Mouse (Mus musculus) lung, embryonic 16.5 days (tissue): ENCODE data around the gene Lmo4. TPM values are rescaled to one million over a fixed set of nuclear protein-coding genes. Genes with fewer than 3 reads are reported as not detected.

Source experiments
- ATAC-seq: fragments of 200-750 bp; cut with Nextera tagmentation; 2 replicates; pipeline ENCODE4 v1.8.0; 2017; ENCODE audit warnings: low read depth, mild to moderate bottlenecking, moderate library complexity
- H3K27ac ChIP-seq: fragments of 300-500 bp; sonication (generic); 2 replicates; pipeline ENCODE4 v1.5.1; 2014; ENCODE audit warnings: mild to moderate bottlenecking, control low read depth, low read length
- H3K27me3 ChIP-seq: fragments of 300-500 bp; sonication (generic); 2 replicates; pipeline ENCODE4 v1.6.1; 2014; ENCODE audit warnings: low read depth, low read length, mixed read lengths; ENCODE audit not compliant: control insufficient read depth, insufficient read depth
- H3K36me3 ChIP-seq: fragments of 300-500 bp; sonication (generic); 2 replicates; pipeline ENCODE4 v1.6.1; 2014; ENCODE audit warnings: low read length; ENCODE audit not compliant: control insufficient read depth, insufficient read depth
- H3K4me1 ChIP-seq: fragments of 300-500 bp; sonication (generic); replicated peaks from 2 replicates; pipeline ENCODE4 v1.6.1; 2014; ENCODE audit warnings: low read length, mixed read lengths; ENCODE audit not compliant: control insufficient read depth, insufficient read depth
- H3K4me2 ChIP-seq: fragments of 300-500 bp; sonication (generic); 2 replicates; pipeline ENCODE4 v1.6.1; 2014; ENCODE audit warnings: low read depth, low read length, control low read depth
- H3K4me3 ChIP-seq: fragments of 300-500 bp; sonication (generic); 2 replicates; pipeline ENCODE4 v1.5.1; 2014; ENCODE audit warnings: mild to moderate bottlenecking, low read length, control low read depth
- H3K9ac ChIP-seq: fragments of 300-500 bp; sonication (generic); 2 replicates; pipeline ENCODE4 v1.6.1; 2014; ENCODE audit warnings: low read length, control low read depth
- H3K9me3 ChIP-seq: fragments of 300-500 bp; sonication (generic); 2 replicates; pipeline ENCODE4 v1.6.1; 2016; ENCODE audit warnings: low read length; ENCODE audit not compliant: control insufficient read depth
- WGBS: fragments of 180-500 bp; shearing (Covaris S2); extraction: QIAGEN DNeasy Blood & Tissue Kit; methylation state at CpG from one replicate; pipeline ENCODE4 v1.1.7; 2014; 5-methylcytosine and 5-hydroxymethylcytosine counted together
- polyA plus RNA-seq: library from polyadenylated mRNA; unstranded; fragments of >200 nt; fragmentation: Nextera tagmentation; extraction: Ambion mirVana; gene quantifications from 2 replicates; pipeline ENCODE4 v1.2.1, GENCODE M21; 2015

The Lmo4 gene
- polyA plus RNA-seq, 1 experiment from 2014 or later, result 73.3 TPM

DNA sequence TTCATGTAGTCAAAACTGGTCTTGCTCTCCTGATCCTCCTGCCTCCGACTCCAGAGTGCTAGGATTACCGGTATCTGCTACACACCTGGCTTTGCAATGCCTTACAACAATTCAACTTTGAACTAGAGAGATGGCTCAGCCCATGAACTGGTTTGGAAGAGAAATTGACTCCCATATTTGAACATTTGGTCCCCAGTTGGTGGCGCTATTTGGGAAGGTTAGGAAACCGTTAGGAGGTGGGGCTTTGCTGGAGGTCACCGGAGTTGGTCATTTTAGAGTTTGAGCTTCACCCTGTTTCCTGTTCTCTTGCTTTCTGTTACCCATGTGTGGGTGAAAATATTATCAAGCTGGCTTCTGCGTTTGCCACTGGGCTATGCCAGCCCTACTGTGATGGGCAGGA lies 22.8 kb downstream of the Lmo4 start:
- Histone ChIP-seq H3K4me3 (no peak overlapping the region), H3K27ac (no peak overlapping the region), H3K9me3 (no peaks in the 10 kb centered on the region), H3K9ac (no peak overlapping the region), H3K36me3 (0 out of 2 replicates have a peak, but pooled peaks cover under 1% of the 10 kb centered on the region), H3K4me2 (no peak overlapping the region), H3K4me1 (no peaks in the 10 kb centered on the region), H3K27me3 (no peaks in the 10 kb centered on the region)
- 70% methylated on average over 6 of the region's 6 CpGs for WGBS
- no peak for ATAC-seq

DNA sequence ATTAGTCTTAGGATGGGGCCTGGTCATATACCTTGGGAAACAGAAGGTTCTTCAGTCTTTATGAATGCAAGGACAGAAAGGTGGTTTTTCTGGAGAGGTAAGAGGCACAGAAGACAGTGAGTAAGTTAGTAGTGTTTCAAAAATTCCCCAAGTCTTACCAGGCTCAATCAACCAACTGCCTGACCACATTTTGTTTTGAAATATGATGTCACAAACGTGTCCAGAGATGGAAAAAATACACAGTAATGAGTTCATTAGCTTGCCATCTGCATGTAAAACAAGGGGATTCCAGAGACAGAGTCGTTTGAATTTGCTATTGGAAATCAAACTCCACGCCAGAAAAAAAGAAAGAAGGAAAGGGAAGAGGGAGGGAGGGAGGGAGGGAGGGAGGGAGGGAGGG lies 26.1 kb downstream of the Lmo4 start:
- Histone ChIP-seq H3K27ac (no peak overlapping the region), H3K4me2 (no peak overlapping the region), H3K4me1 (no peaks in the 10 kb centered on the region), H3K27me3 (no peaks in the 10 kb centered on the region), H3K36me3 (no peaks in the 10 kb centered on the region), H3K4me3 (no peak overlapping the region), H3K9me3 (no peaks in the 10 kb centered on the region), H3K9ac (no peak overlapping the region)
- WGBS, result 51% methylated on average over 2 of the region's 3 CpGs
- no peak for ATAC-seq

DNA sequence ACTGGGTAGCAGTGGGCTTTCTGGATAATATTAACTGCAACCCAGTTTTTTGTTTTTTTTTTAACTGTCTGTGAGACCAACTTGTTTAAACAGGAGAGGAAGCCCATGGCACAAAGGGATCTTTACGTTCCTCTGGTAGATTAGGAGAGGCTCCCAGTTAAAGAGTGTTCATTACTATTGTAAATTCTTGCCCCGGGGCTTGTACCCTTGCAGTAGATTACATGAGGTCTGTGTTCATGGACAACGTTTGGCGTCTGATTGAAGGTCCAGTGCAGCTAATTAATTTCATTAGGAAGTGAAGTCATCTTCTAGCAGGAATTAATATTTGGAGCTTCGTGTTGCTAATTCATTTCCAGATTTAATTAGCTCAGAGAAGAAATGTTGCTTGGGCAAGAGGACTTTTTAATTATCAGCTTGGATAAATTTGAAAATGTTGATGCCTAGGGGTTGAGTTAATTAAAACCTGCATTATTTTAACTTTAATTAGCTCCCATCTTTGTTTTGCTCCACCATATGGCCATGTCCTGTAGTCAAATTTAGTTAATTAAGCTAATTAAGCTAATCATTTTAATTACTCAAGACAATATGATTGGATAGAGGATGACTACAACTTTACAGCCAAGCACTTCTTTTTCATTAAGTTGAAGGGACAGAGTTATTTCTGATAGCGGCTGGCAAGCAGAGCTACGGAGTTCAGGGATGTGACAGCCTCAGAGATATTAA lies 31.0 kb downstream of the Lmo4 start:
- Histone ChIP-seq H3K9me3 (no peaks in the 10 kb centered on the region), H3K9ac (no peak overlapping the region), H3K36me3 (no peaks in the 10 kb centered on the region), H3K4me2 (no peak overlapping the region), H3K4me1 (no peaks in the 10 kb centered on the region), H3K27ac (no peak overlapping the region), H3K27me3 (no peaks in the 10 kb centered on the region), H3K4me3 (no peak overlapping the region)
- ATAC-seq, result no peak
- WGBS, result 70% methylated on average over 7 of the region's 7 CpGs

DNA sequence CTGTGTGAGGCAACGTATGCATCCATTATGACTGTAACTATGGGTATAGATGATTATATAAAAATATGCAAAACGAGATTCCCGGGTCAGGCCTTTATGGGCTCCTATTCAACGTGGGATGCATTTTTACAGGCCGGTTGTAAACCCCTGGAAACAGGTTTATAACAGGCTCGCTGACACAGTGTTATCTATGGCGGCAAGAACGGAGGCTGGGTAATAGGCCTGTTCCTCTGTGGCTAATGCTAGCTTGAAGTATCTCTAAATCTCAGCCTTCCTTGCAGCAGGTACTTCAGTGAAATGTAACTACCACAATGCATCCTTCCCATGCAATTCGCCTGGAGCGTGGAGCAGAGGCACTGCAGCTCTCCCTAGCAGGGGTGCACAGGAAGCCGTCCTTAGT lies 31.9 kb downstream of the Lmo4 start:
- Histone ChIP-seq H3K4me2 (no peak overlapping the region), H3K4me3 (no peak overlapping the region), H3K27me3 (no peaks in the 10 kb centered on the region), H3K9ac (no peak overlapping the region), H3K4me1 (no peaks in the 10 kb centered on the region), H3K9me3 (no peaks in the 10 kb centered on the region), H3K27ac (no peak overlapping the region), H3K36me3 (no peaks in the 10 kb centered on the region)
- 90% methylated on average over 11 of the region's 11 CpGs for WGBS
- no peak for ATAC-seq

DNA sequence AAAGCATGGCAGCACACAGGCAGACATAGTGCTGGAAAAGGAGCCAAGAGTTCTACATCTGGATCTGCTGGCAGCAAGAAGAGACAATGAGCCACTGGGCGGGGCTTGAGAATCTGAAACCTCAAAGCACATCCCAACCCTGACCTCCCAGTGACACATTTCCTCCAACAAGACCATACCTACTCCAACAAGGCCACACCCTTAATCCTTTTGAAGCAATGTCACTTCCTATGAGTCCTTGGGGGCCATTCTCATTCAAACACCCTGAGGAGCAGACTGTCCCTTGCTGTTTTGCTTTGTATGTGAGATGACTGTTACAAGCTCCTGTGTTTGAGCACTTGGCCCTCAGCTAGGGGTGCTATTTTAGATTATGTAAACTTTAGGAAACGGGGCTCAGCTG lies 33.3 kb downstream of the Lmo4 start:
- 67% methylated on average over 2 of the region's 2 CpGs for WGBS
- no peaks in the 10 kb centered on the region for H3K36me3 ChIP-seq
- no peak overlapping the region for H3K27ac ChIP-seq
- no peak for ATAC-seq
- H3K9ac ChIP-seq, result no peak overlapping the region
- no peaks in the 10 kb centered on the region for H3K27me3 ChIP-seq
- H3K4me1 ChIP-seq, result no peaks in the 10 kb centered on the region
- H3K4me2 ChIP-seq, result no peak overlapping the region
- H3K9me3 ChIP-seq, result no peaks in the 10 kb centered on the region
- H3K4me3 ChIP-seq, result no peak overlapping the region

DNA sequence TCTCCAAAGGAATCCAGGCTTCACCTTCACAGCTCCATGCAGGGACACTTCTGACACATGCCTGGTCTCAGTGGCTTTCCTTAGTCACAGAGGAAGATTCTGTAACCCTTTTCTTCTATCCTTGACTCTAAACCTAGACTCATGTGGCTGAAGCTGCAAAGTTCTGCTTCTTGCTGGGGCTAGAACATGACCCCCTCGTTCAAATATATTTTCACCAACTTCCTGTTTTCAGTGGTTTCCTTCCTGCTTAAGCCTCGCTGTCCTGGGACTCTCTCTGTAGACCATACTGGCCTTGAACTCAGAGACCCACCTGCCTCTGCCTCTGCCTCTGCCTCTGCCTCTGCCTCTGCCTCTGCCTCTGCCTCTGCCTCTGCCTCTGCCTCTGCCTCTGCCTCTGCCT lies 34.5 kb downstream of the Lmo4 start:
- no peaks in the 10 kb centered on the region for H3K9me3 ChIP-seq
- H3K27me3 ChIP-seq, result no peaks in the 10 kb centered on the region
- 74% methylated on average over 2 of the region's 2 CpGs for WGBS
- no peak overlapping the region for H3K4me2 ChIP-seq
- H3K4me3 ChIP-seq, result no peak overlapping the region
- H3K4me1 ChIP-seq, result no peaks in the 10 kb centered on the region
- no peak overlapping the region for H3K9ac ChIP-seq
- no peak for ATAC-seq
- no peaks in the 10 kb centered on the region for H3K36me3 ChIP-seq
- no peak overlapping the region for H3K27ac ChIP-seq

DNA sequence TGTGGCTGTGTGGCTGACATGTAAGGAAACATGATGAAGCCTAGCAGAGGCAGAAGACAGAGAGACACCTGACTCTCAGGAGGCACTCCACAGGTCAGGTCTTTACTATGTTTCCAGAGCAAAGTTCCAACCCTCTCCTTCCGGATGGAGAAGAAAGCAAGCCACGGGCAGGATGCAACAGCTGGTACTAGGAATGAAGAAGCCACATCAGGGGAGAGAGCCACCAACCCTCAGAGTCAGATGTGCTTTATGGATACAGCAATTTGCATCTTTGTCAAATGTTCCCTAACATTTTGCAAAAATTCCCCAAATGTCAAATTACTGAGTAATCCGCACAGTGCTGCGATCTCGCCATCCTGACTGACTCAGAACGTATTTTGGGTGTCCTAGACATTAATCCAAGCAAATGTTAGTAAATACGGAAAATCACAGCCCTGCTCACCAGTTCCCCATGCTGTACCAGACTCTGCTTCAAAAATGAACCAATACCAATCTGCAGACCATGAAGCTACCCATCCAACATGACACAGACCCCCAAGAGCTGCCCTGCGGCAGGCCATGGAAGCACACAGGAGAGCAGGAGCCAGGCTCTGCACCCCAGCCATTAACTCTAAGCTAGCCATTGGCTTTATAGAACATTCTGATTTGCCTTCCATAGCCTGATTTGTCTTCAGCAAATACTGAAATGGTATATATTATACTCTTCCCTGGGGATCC lies 38.4 kb downstream of the Lmo4 start:
- no peak for ATAC-seq
- H3K9me3 ChIP-seq, result no peaks in the 10 kb centered on the region
- H3K4me1 ChIP-seq, result 0 out of 2 replicates have a peak, but pooled peaks cover 3% of the 10 kb centered on the region
- 82% methylated on average over 8 of the region's 8 CpGs for WGBS
- H3K27ac ChIP-seq, result no peak overlapping the region
- no peak overlapping the region for H3K4me2 ChIP-seq
- no peak overlapping the region for H3K9ac ChIP-seq
- H3K36me3 ChIP-seq, result no peaks in the 10 kb centered on the region
- no peak overlapping the region for H3K4me3 ChIP-seq
- H3K27me3 ChIP-seq, result no peaks in the 10 kb centered on the region

DNA sequence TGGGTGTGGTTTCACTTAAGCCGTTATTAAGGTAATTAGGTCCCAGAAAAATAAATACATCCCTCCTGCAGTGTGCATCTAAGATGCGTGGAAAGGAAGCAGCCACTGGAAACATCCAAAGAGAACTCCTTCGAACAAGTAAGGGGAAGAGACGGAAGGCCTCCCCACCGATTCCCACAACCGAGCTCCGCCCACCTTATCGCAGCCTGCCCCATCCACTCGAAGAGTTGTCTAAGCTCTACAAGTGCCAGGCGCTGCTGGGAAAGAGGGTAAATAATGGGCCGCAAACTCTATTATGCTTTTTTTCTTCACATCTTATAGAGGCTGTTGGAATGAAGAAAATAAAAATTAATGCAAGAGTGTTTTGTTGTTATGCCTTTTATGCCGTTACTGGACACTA lies 39.6 kb downstream of the Lmo4 start:
- Histone ChIP-seq H3K4me2 (peak overlapping the region; percentile 22; the same call in 1 of the 2 replicates), H3K9me3 (no peaks in the 10 kb centered on the region), H3K4me1 (0 out of 2 replicates have a peak, but pooled peaks cover 3% of the 10 kb centered on the region), H3K9ac (no peak overlapping the region), H3K4me3 (no peak overlapping the region), H3K27me3 (no peaks in the 10 kb centered on the region), H3K36me3 (no peaks in the 10 kb centered on the region), H3K27ac (no peak overlapping the region; the same call in 1 of the 2 replicates)
- WGBS, result 60% methylated on average over 12 of the region's 12 CpGs
- peak; percentile 71 for ATAC-seq

DNA sequence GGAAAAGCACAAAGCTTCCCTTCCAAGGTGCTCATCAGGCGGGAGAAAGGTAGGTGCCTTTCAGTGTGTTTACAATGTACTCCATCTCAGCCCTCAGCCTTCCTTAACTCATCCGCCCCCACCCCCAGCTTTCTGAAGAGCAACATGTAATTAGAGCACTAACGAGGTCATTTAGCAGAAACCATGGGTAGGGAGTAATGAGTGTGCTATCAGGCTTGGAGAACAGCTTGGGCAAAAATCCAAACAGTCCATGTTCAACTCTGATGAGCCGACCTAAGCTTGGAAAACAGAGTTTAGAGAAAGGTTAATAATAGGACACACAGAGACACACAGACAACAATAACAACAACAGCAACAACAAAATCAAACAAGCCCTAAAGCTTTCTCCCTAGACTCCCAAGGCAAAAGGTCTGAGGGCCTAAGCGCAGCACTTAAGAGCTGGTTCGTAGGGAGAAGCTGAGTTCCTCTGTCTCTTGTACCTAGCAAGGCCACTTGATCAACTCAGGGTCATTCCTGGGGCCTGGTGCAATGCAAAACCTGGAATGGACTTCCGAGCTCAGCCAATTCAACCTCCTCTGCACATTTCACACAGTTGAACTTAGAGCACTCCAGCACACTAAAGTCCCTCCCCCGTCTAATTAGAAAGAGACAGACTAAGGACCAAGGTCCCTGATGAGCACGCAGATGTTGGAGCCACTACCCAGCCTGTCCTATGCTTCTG lies 40.2 kb downstream of the Lmo4 start:
- H3K4me1 ChIP-seq, result 0 out of 2 replicates have a peak, but pooled peaks cover 3% of the 10 kb centered on the region
- H3K9me3 ChIP-seq, result no peaks in the 10 kb centered on the region
- no peak overlapping the region for H3K4me3 ChIP-seq
- peak overlapping the region; percentile 22; the same call in 1 of the 2 replicates for H3K4me2 ChIP-seq
- H3K27ac ChIP-seq, result peak overlapping the region; percentile 28; the same call in 1 of the 2 replicates
- 39% methylated on average over 9 of the region's 9 CpGs for WGBS
- H3K27me3 ChIP-seq, result no peaks in the 10 kb centered on the region
- peak; percentile 82 for ATAC-seq
- H3K9ac ChIP-seq, result no peak overlapping the region
- no peaks in the 10 kb centered on the region for H3K36me3 ChIP-seq
